Mouse (Mus musculus): ENCODE measurements around the gene Ankrd34a.
A peak's percentile ranks its signal among the peaks of the same experiment; 100 is the strongest.
"Not testable (repeated sequence)": the region's sequence is repeated elsewhere in the genome, so short reads cannot be mapped to it uniquely, and the experiment has no call there.

The Ankrd34a gene

GRCm38 (mm10) chr3:96579885-96580454, 16.5 kb upstream of the Ankrd34a start:
- peak; percentile 93 for DNase-seq (ENCODE audit: low read depth)

- no peak for DNase-seq (ENCODE audit: low read depth)
Observed at GRCm38 (mm10) chr3:96581141-96581540, 15.3 kb upstream of the Ankrd34a start.

GRCm38 (mm10) chr3:96581771-96582515, 14.5 kb upstream of the Ankrd34a start:
- DNase-seq (ENCODE audit: low read depth) = no peak

GRCm38 (mm10) chr3:96583386-96583785, 13.1 kb upstream of the Ankrd34a start:
- DNase-seq (ENCODE audit: low read depth) = no peak

GRCm38 (mm10) chr3:96590657-96591056, 5.8 kb upstream of the Ankrd34a start:
- no peak for DNase-seq (ENCODE audit: low read depth)

GRCm38 (mm10) chr3:96593374-96593773, 3.1 kb upstream of the Ankrd34a start:
- DNase-seq (ENCODE audit: low read depth) = no peak

- DNase-seq (ENCODE audit: low read depth) = peak; percentile 94
Observed at GRCm38 (mm10) chr3:96593790-96594560, 2.5 kb upstream of the Ankrd34a start, which contains the start of gene Polr3gl. Polr3gl (minus strand) TSS chr3:96594181.

GRCm38 (mm10) chr3:96594851-96595250, 1.6 kb upstream of the Ankrd34a start:
- no peak for DNase-seq (ENCODE audit: low read depth)

GRCm38 (mm10) chr3:96595661-96596060, 775 bp upstream of the Ankrd34a start:
- DNase-seq (ENCODE audit: low read depth) = no peak

- DNase-seq (ENCODE audit: low read depth) = no peak
Observed at GRCm38 (mm10) chr3:96596855-96597254, 419 bp downstream of the Ankrd34a start.

GRCm38 (mm10) chr3:96597435-96597891, 1.0 kb downstream of the Ankrd34a start:
- no peak for DNase-seq (ENCODE audit: low read depth)

GRCm38 (mm10) chr3:96598156-96599068, 2.0 kb downstream of the Ankrd34a start:
- no peak for DNase-seq (ENCODE audit: low read depth)

GRCm38 (mm10) chr3:96599069-96599393, 2.6 kb downstream of the Ankrd34a start:
- no peak for DNase-seq (ENCODE audit: low read depth)

- no peak for DNase-seq (ENCODE audit: low read depth)
Observed at GRCm38 (mm10) chr3:96599411-96599810, 3.0 kb downstream of the Ankrd34a start.

GRCm38 (mm10) chr3:96600639-96601250, 4.3 kb downstream of the Ankrd34a start, which contains the start of gene Lix1l:
Lix1l (plus strand) TSS chr3:96601149.
- peak; percentile 85 for DNase-seq (ENCODE audit: low read depth)

GRCm38 (mm10) chr3:96601251-96601787, 4.9 kb downstream of the Ankrd34a start:
- DNase-seq (ENCODE audit: low read depth) = no peak

GRCm38 (mm10) chr3:96601941-96602703, 5.7 kb downstream of the Ankrd34a start:
- DNase-seq (ENCODE audit: low read depth) = no peak

- no peak for DNase-seq (ENCODE audit: low read depth)
Observed at GRCm38 (mm10) chr3:96602704-96603084, 6.3 kb downstream of the Ankrd34a start.

GRCm38 (mm10) chr3:96603311-96603710, 6.9 kb downstream of the Ankrd34a start:
- no peak for DNase-seq (ENCODE audit: low read depth)

GRCm38 (mm10) chr3:96606007-96606406, 9.6 kb downstream of the Ankrd34a start:
- not testable (repeated sequence) for DNase-seq (ENCODE audit: low read depth)

All from c-Kit-positive CD71-positive TER-119-negative erythroid progenitor cells, embryonic 14.5 days (primary cell).